Mouse (Mus musculus) liver, adult 2 months (tissue): Measurements from ENCODE around the gene Prmt1.

Experiments
- CTCF ChIP-seq: fragments of 200-500 bp; IDR thresholded peaks from 2 replicates; pipeline ENCODE4 v1.5.1; 2011; ENCODE audit warnings: low read depth, low read length, control low read depth
- POLR2A ChIP-seq: fragments of 200-500 bp; IDR thresholded peaks from 2 replicates; pipeline ENCODE4 v1.6.1; 2011; ENCODE audit warnings: low read length, control low read depth; ENCODE audit not compliant: insufficient read depth; ENCODE audit errors: extremely low read depth

DNA sequence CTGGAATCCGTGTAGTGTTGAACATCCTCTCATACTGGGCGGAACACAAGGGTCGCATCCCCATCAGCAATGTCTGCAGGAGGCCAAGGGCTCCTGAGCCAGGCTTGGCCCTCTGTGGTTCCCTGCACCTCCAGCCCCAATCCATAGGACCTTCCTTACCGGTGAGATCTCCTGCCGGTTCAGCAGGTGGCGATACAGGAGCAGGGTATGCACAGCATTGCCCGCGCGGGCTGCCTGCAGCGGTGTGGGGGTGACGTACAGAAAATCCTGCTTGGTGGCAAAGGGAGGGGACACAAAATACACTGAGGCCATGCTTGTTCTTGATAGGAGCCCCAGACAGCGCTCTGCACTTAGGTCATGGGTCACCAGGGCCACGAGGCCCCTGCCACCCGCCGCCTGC, 19.7 kb downstream of the Prmt1 start:
- TF ChIP-seq POLR2A (no peak), CTCF (no peak)
